Mouse (Mus musculus) forebrain, postnatal 0 days (tissue): ENCODE measurements around the gene Krt79. TPM values are rescaled to one million over a fixed set of nuclear protein-coding genes. Genes with fewer than 3 reads are reported as not detected.

Experiments
- ATAC-seq: fragments of 200-750 bp; cut with Nextera tagmentation; 2 replicates; pipeline ENCODE4 v1.8.0; 2017; ENCODE audit warnings: mild to moderate bottlenecking, moderate library complexity
- DNase-seq: peaks from one replicate; pipeline ENCODE4 v3.0.0-alpha.2; 2015
- H3K27ac ChIP-seq: fragments of 300-500 bp; sonication (generic); 2 replicates; pipeline ENCODE4 v1.5.1; 2014; ENCODE audit warnings: low read depth, mild to moderate bottlenecking, antibody characterized with exemption, low read length, moderate library complexity, mixed read lengths
- H3K27me3 ChIP-seq: fragments of 300-500 bp; sonication (generic); 2 replicates; pipeline ENCODE4 v1.6.1; 2014; ENCODE audit warnings: mild to moderate bottlenecking, low read length, mixed read lengths; ENCODE audit not compliant: insufficient read depth
- H3K36me3 ChIP-seq: fragments of 300-500 bp; sonication (generic); 2 replicates; pipeline ENCODE4 v1.6.1; 2014; ENCODE audit warnings: mild to moderate bottlenecking, moderate library complexity; ENCODE audit not compliant: insufficient read depth
- H3K4me1 ChIP-seq: fragments of 300-500 bp; sonication (generic); 2 replicates; pipeline ENCODE4 v1.6.1; 2014; ENCODE audit warnings: antibody characterized with exemption; ENCODE audit not compliant: insufficient read depth
- H3K4me2 ChIP-seq: fragments of 300-500 bp; sonication (generic); 2 replicates; pipeline ENCODE4 v1.6.1; 2014; ENCODE audit warnings: low read depth, mild to moderate bottlenecking, moderate library complexity
- H3K4me3 ChIP-seq: fragments of 300-500 bp; sonication (generic); 2 replicates; pipeline ENCODE4 v1.5.1; 2014; ENCODE audit warnings: low read depth, low read length, mixed read lengths
- H3K9ac ChIP-seq: fragments of 300-500 bp; sonication (generic); 2 replicates; pipeline ENCODE4 v1.6.1; 2014; ENCODE audit warnings: mild to moderate bottlenecking
- H3K9me3 ChIP-seq: fragments of 300-500 bp; sonication (generic); 2 replicates; pipeline ENCODE4 v1.6.1; 2016; ENCODE audit warnings: low read length
- CTCF ChIP-seq: sonication (generic); IDR thresholded peaks from 2 replicates; pipeline ENCODE4 v1.5.1; 2016; ENCODE audit warnings: antibody characterized with exemption, control low read depth, low read depth
- WGBS: fragments of 180-500 bp; shearing (Covaris S2); extraction: QIAGEN DNeasy Blood & Tissue Kit; methylation state at CpG from one replicate; pipeline ENCODE4 v1.1.7; 2014; 5-methylcytosine and 5-hydroxymethylcytosine counted together
- polyA plus RNA-seq: library from polyadenylated mRNA; unstranded; fragments of >200 nt; fragmentation: Nextera tagmentation; extraction: Ambion mirVana; gene quantifications from 2 replicates; pipeline ENCODE4 v1.2.1, GENCODE M21; 2015
- total RNA-seq: library from RNA; depleted of rRNA; stranded (reverse); fragments of >200 nt; gene quantifications from 2 replicates; pipeline ENCODE4 v1.2.3, GENCODE M21; 2014; rRNA removed

The Krt79 gene
- total RNA-seq, result 0.14 and 0.31 TPM in 2 replicates
- 0.34 and 0.44 TPM in 2 replicates for polyA plus RNA-seq

- H3K9me3 ChIP-seq, result no peaks in the 10 kb centered on the region
- H3K9ac ChIP-seq, result no peak within 1 kb of the TSS
- 74% methylated on average over 6 of the region's 6 CpGs for WGBS
- H3K4me2 ChIP-seq, result no peak within 1 kb of the TSS
- H3K27ac ChIP-seq, result no peak within 1 kb of the TSS
- DNase-seq (no peak), ATAC-seq (no peak)
- H3K4me3 ChIP-seq, result no peak within 1 kb of the TSS
- H3K27me3 ChIP-seq, result no peaks in the 10 kb centered on the region
- H3K4me1 ChIP-seq, result no peaks in the 10 kb centered on the region
- H3K36me3 ChIP-seq, result no peaks in the 10 kb centered on the region
- TF ChIP-seq CTCF, result no peak
These were observed at the start of gene Krt79 for GRCm38 (mm10) chr15:101940274-101940829. Gene Krt79, minus strand, starts transcription at chr15:101940324.

GRCm38 (mm10) chr15:101988714-101989113 lies 48.6 kb upstream of the Krt79 start:
- no peak for DNase-seq
- no peaks in the 10 kb centered on the region for H3K9me3 ChIP-seq
- 64% methylated on average over 8 of the region's 8 CpGs for WGBS
- no peak for ATAC-seq
- TF ChIP-seq CTCF, result peak; percentile 11; the same call in 1 of the 2 replicates
- H3K4me3 ChIP-seq, result no peak overlapping the region
- no peaks in the 10 kb centered on the region for H3K27me3 ChIP-seq
- no peak overlapping the region for H3K9ac ChIP-seq
- H3K4me2 ChIP-seq, result no peak overlapping the region
- no peak overlapping the region for H3K27ac ChIP-seq
- H3K36me3 ChIP-seq, result no peaks in the 10 kb centered on the region
- no peaks in the 10 kb centered on the region for H3K4me1 ChIP-seq

- 0 out of 2 replicates have a peak, but pooled peaks have one; percentile 21 for ATAC-seq
- no peak overlapping the region for H3K27ac ChIP-seq
- peak; percentile 90 for DNase-seq
- WGBS, result under 1% methylated on average over 10 of the region's 10 CpGs
- no peak overlapping the region for H3K4me3 ChIP-seq
- H3K4me2 ChIP-seq, result no peak overlapping the region
- no peak overlapping the region for H3K9ac ChIP-seq
- H3K36me3 ChIP-seq, result no peaks in the 10 kb centered on the region
- H3K9me3 ChIP-seq, result no peaks in the 10 kb centered on the region
- no peaks in the 10 kb centered on the region for H3K27me3 ChIP-seq
- peak; percentile 97 for TF ChIP-seq CTCF
- no peaks in the 10 kb centered on the region for H3K4me1 ChIP-seq
These were observed 48.0 kb upstream of the Krt79 start for GRCm38 (mm10) chr15:101988119-101988518.

- H3K36me3 ChIP-seq, result no peaks in the 10 kb centered on the region
- no peaks in the 10 kb centered on the region for H3K27me3 ChIP-seq
- ATAC-seq, result no peak; the same call in 1 of the 2 replicates
- WGBS, result 17% methylated on average over 6 of the region's 6 CpGs
- no peaks in the 10 kb centered on the region for H3K9me3 ChIP-seq
- TF ChIP-seq CTCF, result no peak
- H3K4me1 ChIP-seq, result no peaks in the 10 kb centered on the region
- no peak overlapping the region for H3K4me3 ChIP-seq
- no peak overlapping the region for H3K4me2 ChIP-seq
- DNase-seq, result no peak
- peak overlapping the region; percentile 34; the same call in 1 of the 2 replicates for H3K9ac ChIP-seq
- H3K27ac ChIP-seq, result no peak overlapping the region
These were observed 44.6 kb upstream of the Krt79 start for GRCm38 (mm10) chr15:101984746-101985145.

GRCm38 (mm10) chr15:101983949-101984601 lies 44.0 kb upstream of the Krt79 start:
- Histone ChIP-seq H3K27me3 (no peaks in the 10 kb centered on the region), H3K4me3 (peak overlapping the region; percentile 16), H3K27ac (peak overlapping the region; percentile 62), H3K36me3 (no peaks in the 10 kb centered on the region), H3K9me3 (no peaks in the 10 kb centered on the region), H3K9ac (peak overlapping the region; percentile 34; the same call in 1 of the 2 replicates), H3K4me1 (no peaks in the 10 kb centered on the region), H3K4me2 (peak overlapping the region; percentile 42)
- peak; percentile 99 for ATAC-seq
- peak; percentile 97 for TF ChIP-seq CTCF
- 3% methylated on average over 15 of the region's 15 CpGs for WGBS
- DNase-seq, result peak; percentile 99

GRCm38 (mm10) chr15:101983315-101983948 lies 43.3 kb upstream of the Krt79 start:
- no peaks in the 10 kb centered on the region for H3K36me3 ChIP-seq
- H3K4me1 ChIP-seq, result no peaks in the 10 kb centered on the region
- H3K9me3 ChIP-seq, result no peaks in the 10 kb centered on the region
- WGBS, result 80% methylated on average over 13 of the region's 13 CpGs
- peak; percentile 37 for TF ChIP-seq CTCF
- DNase-seq, result peak; percentile 32
- H3K27ac ChIP-seq, result peak overlapping the region; percentile 62
- no peaks in the 10 kb centered on the region for H3K27me3 ChIP-seq
- peak overlapping the region; percentile 42 for H3K4me2 ChIP-seq
- no peak for ATAC-seq
- H3K9ac ChIP-seq, result no peak overlapping the region
- peak overlapping the region; percentile 16; the same call in 1 of the 2 replicates for H3K4me3 ChIP-seq

GRCm38 (mm10) chr15:101980849-101981248 lies 40.7 kb upstream of the Krt79 start:
- ATAC-seq, result no peak

More at GRCm38 (mm10) chr15:101980849-101981248, 40.7 kb upstream of the Krt79 start:
- TF ChIP-seq CTCF, result no peak
- Histone ChIP-seq H3K9me3 (no peaks in the 10 kb centered on the region), H3K4me1 (peaks cover 6% of the 10 kb centered on the region; the same call in 1 of the 2 replicates), H3K9ac (no peak overlapping the region), H3K27me3 (no peaks in the 10 kb centered on the region), H3K36me3 (no peaks in the 10 kb centered on the region), H3K4me2 (no peak overlapping the region), H3K27ac (no peak overlapping the region), H3K4me3 (no peak overlapping the region)
- no peak for DNase-seq
- 75% methylated on average over 6 of the region's 6 CpGs for WGBS
